Mouse (Mus musculus): ENCODE measurements around the gene Olfr890. TPM values are rescaled to one million over a fixed set of nuclear protein-coding genes. Genes with fewer than 3 reads are reported as not detected.
"Not testable (repeated sequence)": the region's sequence is repeated elsewhere in the genome, so short reads cannot be mapped to it uniquely, and the experiment has no call there.

Olfr890 gene
- polyA plus RNA-seq (2012; rRNA removed) (not detected in 2 replicates), polyA plus RNA-seq (2014; fragmentation: Nextera tagmentation; extraction: Ambion mirVana) (not detected in 2 replicates)

DNA sequence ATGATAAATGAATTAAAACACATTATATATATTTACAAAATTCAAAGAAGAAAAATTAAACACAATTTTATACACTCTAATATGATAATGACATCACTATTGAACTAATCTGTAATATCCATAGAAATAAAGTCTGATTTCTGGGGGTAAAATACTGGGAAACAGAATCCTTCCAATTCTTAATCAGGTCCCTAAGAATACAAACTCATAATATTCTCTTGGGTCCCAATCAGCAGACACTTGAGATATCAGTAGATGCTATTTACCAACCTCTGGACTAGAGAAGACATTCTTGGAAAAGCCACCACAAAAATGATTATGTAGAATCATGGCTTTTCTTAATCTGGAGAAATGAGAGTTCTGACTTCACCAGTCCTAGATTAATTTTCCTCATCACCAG lies at the start of gene Olfr890:
Gene Olfr890 (plus strand): TSS at position 301 of the 400 bp plus-strand sequence.
- ATAC-seq (ENCODE audit: insufficient read depth), result no peak

DNA sequence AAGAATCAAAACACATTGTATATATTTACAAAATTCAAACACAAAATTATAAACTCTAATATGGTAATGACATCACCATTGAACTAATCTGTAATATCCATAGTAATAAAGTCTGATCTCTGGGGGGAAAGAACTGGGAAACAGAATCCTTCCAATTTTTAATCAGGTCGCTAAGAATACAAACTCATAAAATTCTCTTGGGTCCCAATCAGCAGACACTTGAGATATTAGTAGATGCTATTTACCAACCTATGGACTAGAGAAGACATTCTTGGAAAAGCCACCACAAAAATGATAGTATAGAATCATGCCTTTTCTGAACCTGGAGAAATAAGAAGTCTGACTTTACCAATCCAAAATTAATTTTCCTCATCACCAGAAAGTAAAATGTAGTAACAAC lies 34.5 kb upstream of the Olfr890 start, which contains the start of gene Olfr888:
Gene Olfr888 (plus strand): TSS at position 301 of the 400 bp plus-strand sequence.
- TF ChIP-seq EP300 (IDR thresholded peaks at IDR 0.05; ENCODE audit: low read depth), result no peak
- TF ChIP-seq CTCF (IDR thresholded peaks at IDR 0.05; ENCODE audit: low read depth), result no peak
- H3K9me3 ChIP-seq (ENCODE audit: control insufficient read depth, low read length), result no peaks in the 10 kb centered on the region
- DNase-seq (ENCODE audit: low read depth in 3 of 3, low spot score in 3 of 3) (no peak), ATAC-seq (ENCODE audit: insufficient read depth) (no peak)
- H3K4me2 ChIP-seq (ENCODE audit: low read depth), result no peak within 1 kb of the TSS
- no peak within 1 kb of the TSS for H3K9ac ChIP-seq (replicated peaks)
- no peaks in the 10 kb centered on the region for H3K4me1 ChIP-seq (replicated peaks; ENCODE audit: control insufficient read depth in 2 of 2, insufficient read depth in 2 of 2, low read length in 1 of 2)
- WGBS (ENCODE audit: insufficient replicate concordance), result 49% methylated on average over 1 of the region's 1 CpGs
- no peak within 1 kb of the TSS for H3K4me3 ChIP-seq (ENCODE audit: insufficient read depth in 1 of 2, low read depth in 2 of 2, low read length in 2 of 2)
- no peaks in the 10 kb centered on the region for H3K27me3 ChIP-seq (ENCODE audit: control insufficient read depth, insufficient read depth, low read length)
- H3K36me3 ChIP-seq (replicated peaks; ENCODE audit: control insufficient read depth, insufficient read depth, low read depth), result no peaks in the 10 kb centered on the region
- H3K27ac ChIP-seq, result no peak within 1 kb of the TSS

More for the DNA sequence above, at the start of gene Olfr890:
- Histone ChIP-seq H3K9me3 (ENCODE audit: control insufficient read depth, low read length) (no peaks in the 10 kb centered on the region), H3K4me2 (ENCODE audit: low read depth) (no peak within 1 kb of the TSS), H3K27me3 (ENCODE audit: control insufficient read depth, insufficient read depth, low read length) (no peaks in the 10 kb centered on the region), H3K4me3 (ENCODE audit: insufficient read depth in 1 of 2, low read depth in 2 of 2, low read length in 2 of 2) (no peak within 1 kb of the TSS), H3K9ac (replicated peaks) (no peak within 1 kb of the TSS), H3K4me1 (replicated peaks; ENCODE audit: control insufficient read depth in 2 of 2, insufficient read depth in 2 of 2, low read length in 1 of 2) (no peaks in the 10 kb centered on the region), H3K36me3 (replicated peaks; ENCODE audit: control insufficient read depth, insufficient read depth, low read depth) (no peaks in the 10 kb centered on the region), H3K27ac (no peak within 1 kb of the TSS)
- TF ChIP-seq CTCF (IDR thresholded peaks at IDR 0.05; ENCODE audit: low read depth) (no peak), EP300 (IDR thresholded peaks at IDR 0.05; ENCODE audit: low read depth) (no peak)
- DNase-seq (ENCODE audit: low read depth in 3 of 3, low spot score in 3 of 3), result no peak

DNA sequence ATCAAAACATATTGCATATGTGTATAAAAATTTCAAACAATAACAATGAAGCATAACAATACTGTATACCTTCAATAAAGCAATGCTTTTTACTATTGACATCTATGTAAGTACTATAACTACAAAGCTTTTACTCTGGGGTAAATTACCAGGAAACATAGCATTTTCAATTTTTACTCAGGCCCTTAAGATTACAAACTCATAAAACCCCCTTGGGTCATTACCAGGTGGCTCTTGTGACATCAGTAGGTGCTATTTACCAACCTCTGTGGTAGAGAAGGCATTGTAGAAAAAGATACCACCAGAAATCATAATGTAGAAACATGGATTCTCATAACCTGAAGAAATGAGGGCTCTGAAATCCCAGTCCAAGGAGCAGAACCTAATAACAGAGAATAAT lies 27.4 kb upstream of the Olfr890 start, which contains the start of gene Olfr889:
Gene Olfr889 (plus strand): TSS at position 301 of the 400 bp plus-strand sequence.
- Histone ChIP-seq H3K4me1 (replicated peaks; ENCODE audit: control insufficient read depth in 2 of 2, insufficient read depth in 2 of 2, low read length in 1 of 2) (no peaks in the 10 kb centered on the region), H3K4me3 (ENCODE audit: insufficient read depth in 1 of 2, low read depth in 2 of 2, low read length in 2 of 2) (no peak within 1 kb of the TSS), H3K4me2 (ENCODE audit: low read depth) (no peak within 1 kb of the TSS), H3K27me3 (ENCODE audit: control insufficient read depth, insufficient read depth, low read length) (no peaks in the 10 kb centered on the region), H3K36me3 (replicated peaks; ENCODE audit: control insufficient read depth, insufficient read depth, low read depth) (no peaks in the 10 kb centered on the region), H3K9ac (replicated peaks) (no peak within 1 kb of the TSS), H3K9me3 (ENCODE audit: control insufficient read depth, low read length) (no peaks in the 10 kb centered on the region), H3K27ac (no peak within 1 kb of the TSS)
- DNase-seq (ENCODE audit: low read depth in 3 of 3, low spot score in 3 of 3) (no peak), ATAC-seq (ENCODE audit: insufficient read depth) (no peak)
- TF ChIP-seq EP300 (IDR thresholded peaks at IDR 0.05; ENCODE audit: low read depth), result no peak
- TF ChIP-seq CTCF (IDR thresholded peaks at IDR 0.05; ENCODE audit: low read depth), result no peak

DNA sequence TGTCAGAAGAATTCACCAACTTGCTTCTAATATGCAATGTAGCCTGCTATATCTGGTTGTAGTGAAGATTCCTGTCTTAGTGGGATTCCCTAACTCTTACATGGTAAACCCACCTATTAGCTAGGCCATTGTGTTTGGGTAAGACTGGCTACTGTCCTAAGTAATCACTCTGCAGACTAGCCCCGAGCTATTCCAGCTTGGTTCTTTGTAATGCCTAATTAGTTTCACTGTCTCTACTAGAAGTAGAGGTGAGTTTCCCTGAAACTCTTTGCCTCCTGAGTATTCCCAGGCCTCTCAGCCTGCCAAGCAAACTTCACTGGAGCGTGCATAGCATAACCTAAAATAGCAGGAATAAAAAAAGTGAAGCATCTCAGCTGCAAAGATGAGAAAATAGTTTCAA lies 26.0 kb downstream of the Olfr890 start:
- 29% methylated on average over 2 of the region's 2 CpGs for WGBS (ENCODE audit: insufficient replicate concordance)
- not testable (repeated sequence) for ATAC-seq (ENCODE audit: insufficient read depth)

DNA sequence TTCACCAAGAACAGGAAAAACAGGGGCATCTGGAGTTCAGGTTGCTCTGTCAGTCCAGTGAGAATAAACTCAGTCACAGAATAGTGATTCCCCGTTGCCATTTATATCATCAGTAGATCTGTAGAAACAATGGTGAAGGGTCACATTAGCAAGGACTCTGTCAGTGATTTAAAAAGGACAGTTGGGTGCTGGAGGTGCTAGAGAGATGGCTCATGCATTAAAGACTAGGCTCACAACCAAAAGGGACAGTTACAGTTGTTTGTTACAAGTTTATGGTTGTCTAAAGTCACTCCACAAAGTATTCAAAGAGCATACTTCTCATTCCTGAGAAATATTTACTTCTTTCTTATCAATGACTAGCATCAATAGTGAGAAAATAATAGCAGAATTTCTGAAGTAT lies 38.4 kb downstream of the Olfr890 start, which contains the start of gene Olfr891:
Gene Olfr891 (minus strand): TSS at position 101 of the 400 bp plus-strand sequence.
- TF ChIP-seq EP300 (IDR thresholded peaks at IDR 0.05; ENCODE audit: low read depth) (no peak), CTCF (IDR thresholded peaks at IDR 0.05; ENCODE audit: low read depth) (no peak)
- ATAC-seq (ENCODE audit: insufficient read depth) (no peak), DNase-seq (ENCODE audit: low read depth in 3 of 3, low spot score in 3 of 3) (no peak)
- no peaks in the 10 kb centered on the region for H3K36me3 ChIP-seq (replicated peaks; ENCODE audit: control insufficient read depth, insufficient read depth, low read depth)
- 40% methylated on average over 1 of the region's 1 CpGs for WGBS (ENCODE audit: insufficient replicate concordance)
- no peak within 1 kb of the TSS for H3K4me3 ChIP-seq (ENCODE audit: insufficient read depth in 1 of 2, low read depth in 2 of 2, low read length in 2 of 2)
- no peaks in the 10 kb centered on the region for H3K27me3 ChIP-seq (ENCODE audit: control insufficient read depth, insufficient read depth, low read length)
- no peaks in the 10 kb centered on the region for H3K9me3 ChIP-seq (ENCODE audit: control insufficient read depth, low read length)
- no peaks in the 10 kb centered on the region for H3K4me1 ChIP-seq (replicated peaks; ENCODE audit: control insufficient read depth in 2 of 2, insufficient read depth in 2 of 2, low read length in 1 of 2)
- no peak within 1 kb of the TSS for H3K9ac ChIP-seq (replicated peaks)
- H3K4me2 ChIP-seq (ENCODE audit: low read depth), result no peak within 1 kb of the TSS
- no peak within 1 kb of the TSS for H3K27ac ChIP-seq

More for the DNA sequence above, 26.0 kb downstream of the Olfr890 start:
- not testable (repeated sequence) for H3K9ac ChIP-seq (replicated peaks); H3K4me2 ChIP-seq (ENCODE audit: low read depth); DNase-seq (ENCODE audit: low read depth in 3 of 3, low spot score in 3 of 3); H3K4me1 ChIP-seq (replicated peaks; ENCODE audit: control insufficient read depth in 2 of 2, insufficient read depth in 2 of 2, low read length in 1 of 2); H3K27me3 ChIP-seq (ENCODE audit: control insufficient read depth, insufficient read depth, low read length); H3K27ac ChIP-seq; H3K9me3 ChIP-seq (ENCODE audit: control insufficient read depth, low read length); H3K4me3 ChIP-seq (ENCODE audit: insufficient read depth in 1 of 2, low read depth in 2 of 2, low read length in 2 of 2); H3K36me3 ChIP-seq (replicated peaks; ENCODE audit: control insufficient read depth, insufficient read depth, low read depth)

Other genes with a start within 250 kb of the Olfr890 start
- gene Olfr145, start 245.8 kb upstream of the Olfr890 start, polyA plus RNA-seq (2012; rRNA removed), result not detected in 2 replicates
- gene Olfr145, start 245.8 kb upstream of the Olfr890 start, polyA plus RNA-seq (2014; fragmentation: Nextera tagmentation; extraction: Ambion mirVana), result not detected in 2 replicates
- not detected in 2 replicates for gene Olfr878, start 224.7 kb upstream of the Olfr890 start, polyA plus RNA-seq (2012; rRNA removed)
- not detected in 2 replicates for gene Olfr878, start 224.7 kb upstream of the Olfr890 start, polyA plus RNA-seq (2014; fragmentation: Nextera tagmentation; extraction: Ambion mirVana)
- not detected in 2 replicates for gene Olfr881, start 150.7 kb upstream of the Olfr890 start, polyA plus RNA-seq (2012; rRNA removed)
- gene Olfr881, start 150.7 kb upstream of the Olfr890 start, polyA plus RNA-seq (2014; fragmentation: Nextera tagmentation; extraction: Ambion mirVana), result not detected in 2 replicates
- gene Olfr883, start 116.7 kb upstream of the Olfr890 start, polyA plus RNA-seq (2012; rRNA removed), result not detected in 2 replicates
- not detected in 2 replicates for gene Olfr883, start 116.7 kb upstream of the Olfr890 start, polyA plus RNA-seq (2014; fragmentation: Nextera tagmentation; extraction: Ambion mirVana)
- gene Olfr884, start 96.0 kb upstream of the Olfr890 start, polyA plus RNA-seq (2012; rRNA removed), result not detected in 2 replicates
- not detected in 2 replicates for gene Olfr884, start 96.0 kb upstream of the Olfr890 start, polyA plus RNA-seq (2014; fragmentation: Nextera tagmentation; extraction: Ambion mirVana)
- not detected in 2 replicates for gene Olfr885, start 81.2 kb upstream of the Olfr890 start, polyA plus RNA-seq (2012; rRNA removed)
- gene Olfr885, start 81.2 kb upstream of the Olfr890 start, polyA plus RNA-seq (2014; fragmentation: Nextera tagmentation; extraction: Ambion mirVana), result not detected in 2 replicates
- not detected in 2 replicates for gene Olfr887, start 58.4 kb upstream of the Olfr890 start, polyA plus RNA-seq (2012; rRNA removed)
- gene Olfr887, start 58.4 kb upstream of the Olfr890 start, polyA plus RNA-seq (2014; fragmentation: Nextera tagmentation; extraction: Ambion mirVana), result not detected in 2 replicates
- gene Olfr888, start 34.4 kb upstream of the Olfr890 start, polyA plus RNA-seq (2012; rRNA removed), result not detected in 2 replicates
- gene Olfr888, start 34.4 kb upstream of the Olfr890 start, polyA plus RNA-seq (2014; fragmentation: Nextera tagmentation; extraction: Ambion mirVana), result not detected in 2 replicates
- gene Olfr889, start 27.3 kb upstream of the Olfr890 start, polyA plus RNA-seq (2012; rRNA removed), result 0.01 TPM in 2 replicates
- gene Olfr889, start 27.3 kb upstream of the Olfr890 start, polyA plus RNA-seq (2014; fragmentation: Nextera tagmentation; extraction: Ambion mirVana), result 0.14 and 0.15 TPM in 2 replicates
- not detected in 2 replicates for gene Olfr891, start 38.3 kb downstream of the Olfr890 start, polyA plus RNA-seq (2012; rRNA removed)
- gene Olfr891, start 38.3 kb downstream of the Olfr890 start, polyA plus RNA-seq (2014; fragmentation: Nextera tagmentation; extraction: Ambion mirVana), result not detected in 2 replicates
- gene Olfr893, start 65.8 kb downstream of the Olfr890 start, polyA plus RNA-seq (2012; rRNA removed), result not detected in 2 replicates
- not detected in 2 replicates for gene Olfr893, start 65.8 kb downstream of the Olfr890 start, polyA plus RNA-seq (2014; fragmentation: Nextera tagmentation; extraction: Ambion mirVana)
- gene Olfr894, start 75.5 kb downstream of the Olfr890 start, polyA plus RNA-seq (2012; rRNA removed), result not detected in 2 replicates
- gene Olfr894, start 75.5 kb downstream of the Olfr890 start, polyA plus RNA-seq (2014; fragmentation: Nextera tagmentation; extraction: Ambion mirVana), result not detected in 2 replicates
- not detected in 2 replicates for gene Olfr143, start 110.3 kb downstream of the Olfr890 start, polyA plus RNA-seq (2012; rRNA removed)
- gene Olfr143, start 110.3 kb downstream of the Olfr890 start, polyA plus RNA-seq (2014; fragmentation: Nextera tagmentation; extraction: Ambion mirVana), result not detected in 2 replicates
- not detected in 2 replicates for gene Olfr895, start 125.3 kb downstream of the Olfr890 start, polyA plus RNA-seq (2012; rRNA removed)
- not detected in 2 replicates for gene Olfr895, start 125.3 kb downstream of the Olfr890 start, polyA plus RNA-seq (2014; fragmentation: Nextera tagmentation; extraction: Ambion mirVana)
- not detected in 2 replicates for gene Olfr896-ps1, start 148.6 kb downstream of the Olfr890 start, polyA plus RNA-seq (2012; rRNA removed)
- gene Olfr896-ps1, start 148.6 kb downstream of the Olfr890 start, polyA plus RNA-seq (2014; fragmentation: Nextera tagmentation; extraction: Ambion mirVana), result not detected in 2 replicates
- gene Olfr25, start 186.5 kb downstream of the Olfr890 start, polyA plus RNA-seq (2012; rRNA removed), result not detected in 2 replicates
- gene Olfr25, start 186.5 kb downstream of the Olfr890 start, polyA plus RNA-seq (2014; fragmentation: Nextera tagmentation; extraction: Ambion mirVana), result not detected in 2 replicates
- gene Olfr898, start 205.9 kb downstream of the Olfr890 start, polyA plus RNA-seq (2012; rRNA removed), result not detected in 2 replicates
- gene Olfr898, start 205.9 kb downstream of the Olfr890 start, polyA plus RNA-seq (2014; fragmentation: Nextera tagmentation; extraction: Ambion mirVana), result not detected in 2 replicates
- not detected in 2 replicates for gene Olfr250, start 224.4 kb downstream of the Olfr890 start, polyA plus RNA-seq (2012; rRNA removed)
- gene Olfr250, start 224.4 kb downstream of the Olfr890 start, polyA plus RNA-seq (2014; fragmentation: Nextera tagmentation; extraction: Ambion mirVana), result not detected in 2 replicates
- not detected in 2 replicates for gene Olfr251, start 234.6 kb downstream of the Olfr890 start, polyA plus RNA-seq (2012; rRNA removed)
- gene Olfr251, start 234.6 kb downstream of the Olfr890 start, polyA plus RNA-seq (2014; fragmentation: Nextera tagmentation; extraction: Ambion mirVana), result not detected in 2 replicates

All from liver, embryonic 14.5 days (tissue).